Mouse (Mus musculus) C2C12 (cell line): Measurements from ENCODE around the gene Epb41l1.

Experiments
- CTCF ChIP-seq: IDR thresholded peaks from one replicate; pipeline ENCODE4 v1.5.1; 2011; ENCODE audit not compliant: control insufficient read depth, insufficient read depth, insufficient read length
- MYOG ChIP-seq: IDR thresholded peaks from one replicate; pipeline ENCODE4 v1.6.1; 2011; ENCODE audit not compliant: control insufficient read depth, insufficient read length; ENCODE audit errors: extremely low read depth

DNA sequence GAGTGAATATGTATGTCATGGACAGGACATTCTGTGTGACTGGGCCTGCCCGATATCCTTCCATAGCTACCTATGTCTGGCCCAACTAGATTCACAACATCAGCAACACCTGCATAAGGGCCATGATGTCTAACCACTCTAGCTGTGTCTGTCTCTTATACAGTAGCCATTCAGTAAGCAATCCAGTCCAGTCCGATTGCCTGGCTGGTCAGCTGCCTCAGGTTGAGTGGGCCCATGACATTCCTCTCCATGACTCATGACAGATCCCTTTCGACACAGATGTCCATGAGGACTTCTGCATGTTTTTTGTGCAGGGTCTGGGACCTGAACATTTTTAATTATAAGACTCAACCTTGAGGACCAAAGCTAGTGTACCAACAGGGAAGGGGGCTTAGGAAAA lies 18.7 kb upstream of the Epb41l1 start:
- no peak for TF ChIP-seq CTCF
- TF ChIP-seq MYOG: no peak
